Mouse (Mus musculus) MEL (cell line): Measurements from ENCODE around the gene Fem1b. TPM values are rescaled to one million over a fixed set of nuclear protein-coding genes. Genes with fewer than 3 reads are reported as not detected.

ENCODE experiments used
- DNase-seq: peaks from one replicate; pipeline ENCODE4 v3.0.0; 2011; ENCODE audit warnings: low read depth, low spot score
- H3K27ac ChIP-seq: 2 replicates; pipeline ENCODE4 v1.5.1; 2012; ENCODE audit warnings: low read depth, mild to moderate bottlenecking, control low read depth, low read length, moderate library complexity; ENCODE audit not compliant: control insufficient read depth
- H3K27me3 ChIP-seq, 2 experiments: fragments of 150-350 bp in 1 of 2; sonication (generic) in 1 of 2; 2 replicates each; pipeline ENCODE4 v1.6.1; 2012; ENCODE audit warnings: low read length in 2 of 2, mild to moderate bottlenecking in 2 of 2, improper control_type of control experiment in 1 of 2, moderate library complexity in 1 of 2; ENCODE audit not compliant: insufficient read depth in 2 of 2, control insufficient read depth in 1 of 2
- H3K36me3 ChIP-seq, 2 experiments: 2 replicates each; pipeline ENCODE4 v1.6.1; 2012 to 2014; ENCODE audit warnings: low read length in 2 of 2, improper control_type of control experiment in 1 of 2, inconsistent platforms in 1 of 2, mild to moderate bottlenecking in 1 of 2; ENCODE audit not compliant: insufficient read depth in 2 of 2, control insufficient read depth in 1 of 2
- H3K4me1 ChIP-seq, 2 experiments: fragments of 150-350 bp in 1 of 2; sonication (generic) in 1 of 2; 2 replicates each; pipeline ENCODE4 v1.6.1; 2012; ENCODE audit warnings: low read length in 2 of 2, improper control_type of control experiment in 1 of 2, mild to moderate bottlenecking in 1 of 2; ENCODE audit not compliant: insufficient read depth in 2 of 2, control insufficient read depth in 1 of 2
- H3K4me3 ChIP-seq, 2 experiments: fragments of 150-350 bp in 1 of 2; sonication (generic) in 1 of 2; 2 replicates each; pipeline ENCODE4 v1.5.1; 2012; ENCODE audit warnings: low read depth in 2 of 2, low read length in 2 of 2, mild to moderate bottlenecking in 2 of 2, moderate library complexity in 2 of 2, control low read depth in 1 of 2, improper control_type of control experiment in 1 of 2; ENCODE audit not compliant: control insufficient read depth in 1 of 2, insufficient read depth in 1 of 2
- H3K79me2 ChIP-seq: 2 replicates; pipeline ENCODE4 v1.6.1; 2012; ENCODE audit warnings: mild to moderate bottlenecking, low read length, moderate library complexity; ENCODE audit not compliant: control insufficient read depth, poor library complexity, insufficient read depth
- H3K9ac ChIP-seq: 2 replicates; pipeline ENCODE4 v1.6.1; 2012; ENCODE audit warnings: low read depth, mild to moderate bottlenecking, control low read depth, low read length, moderate library complexity; ENCODE audit not compliant: control insufficient read depth, poor library complexity, severe bottlenecking
- H3K9me3 ChIP-seq: fragments of 150-350 bp; sonication (generic); replicated peaks from 2 replicates; pipeline ENCODE4 v1.6.1; 2012; ENCODE audit warnings: mild to moderate bottlenecking, low read length, improper control_type of control experiment, moderate library complexity; ENCODE audit not compliant: insufficient read depth
- CHD1 ChIP-seq: IDR thresholded peaks from 2 replicates; pipeline ENCODE4 v1.6.1; 2012; ENCODE audit warnings: low read depth, mild to moderate bottlenecking, inconsistent platforms, low read length, improper control_type of control experiment
- CTCF ChIP-seq, 3 experiments: IDR thresholded peaks in 2 of 3; conservative IDR thresholded peaks in 1 of 3; 2 replicates each; pipeline ENCODE4 v1.5.1; 2011 to 2012; ENCODE audit warnings: low read length in 3 of 3, low read depth in 2 of 3, mild to moderate bottlenecking in 2 of 3, improper control_type of control experiment in 1 of 3, inconsistent platforms in 1 of 3, mixed read lengths in 1 of 3, moderate library complexity in 1 of 3; ENCODE audit not compliant: control insufficient read depth in 1 of 3, insufficient read depth in 1 of 3, poor library complexity in 1 of 3, severe bottlenecking in 1 of 3
- E2F4 ChIP-seq: IDR thresholded peaks from 2 replicates; pipeline ENCODE4 v1.6.1; 2011; ENCODE audit warnings: low read depth, low read length, improper control_type of control experiment, borderline replicate concordance
- ELF1 ChIP-seq: IDR thresholded peaks from 2 replicates; pipeline ENCODE4 v1.6.1; 2014; ENCODE audit warnings: low read depth, mild to moderate bottlenecking, inconsistent platforms, low read length, improper control_type of control experiment, moderate library complexity
- EP300 ChIP-seq, 2 experiments: IDR thresholded peaks; 2 replicates each; pipeline ENCODE4 v1.6.1; 2011; ENCODE audit warnings: improper control_type of control experiment in 2 of 2, low read length in 2 of 2, low read depth in 1 of 2, mild to moderate bottlenecking in 1 of 2
- ETS1 ChIP-seq: IDR thresholded peaks from 2 replicates; pipeline ENCODE4 v1.6.1; 2012; ENCODE audit warnings: low read depth, mild to moderate bottlenecking, inconsistent platforms, low read length, improper control_type of control experiment, moderate library complexity
- GATA1 ChIP-seq: IDR thresholded peaks from 2 replicates; pipeline ENCODE4 v1.6.1; 2011; ENCODE audit warnings: low read depth, low read length, improper control_type of control experiment
- HCFC1 ChIP-seq: IDR thresholded peaks from 2 replicates; pipeline ENCODE4 v1.6.1; 2012; ENCODE audit warnings: low read depth, mild to moderate bottlenecking, inconsistent platforms, low read length, improper control_type of control experiment, moderate library complexity
- JUND ChIP-seq: IDR thresholded peaks from 2 replicates; pipeline ENCODE4 v1.6.1; 2011; ENCODE audit warnings: low read depth, mild to moderate bottlenecking, improper control_type of control experiment, low read length
- KAT2A ChIP-seq: conservative IDR thresholded peaks from 2 replicates; pipeline ENCODE4 v1.6.1; 2012; ENCODE audit warnings: low read depth, low read length, improper control_type of control experiment, inconsistent platforms
- MAFK ChIP-seq: IDR thresholded peaks from 2 replicates; pipeline ENCODE4 v1.6.1; 2011; ENCODE audit warnings: low read depth, mild to moderate bottlenecking, low read length, improper control_type of control experiment, borderline replicate concordance
- MAX ChIP-seq: IDR thresholded peaks from 2 replicates; pipeline ENCODE4 v1.6.1; 2011; ENCODE audit warnings: low read length, improper control_type of control experiment
- MXI1 ChIP-seq: IDR thresholded peaks from 2 replicates; pipeline ENCODE4 v1.6.1; 2011; ENCODE audit warnings: mild to moderate bottlenecking, low read depth, low read length, improper control_type of control experiment
- MYB ChIP-seq: IDR thresholded peaks from 2 replicates; pipeline ENCODE4 v1.6.1; 2011; ENCODE audit warnings: mild to moderate bottlenecking, low read depth, low read length, improper control_type of control experiment
- MYC ChIP-seq: IDR thresholded peaks from 2 replicates; pipeline ENCODE4 v1.6.1; 2011; ENCODE audit warnings: low read depth, mild to moderate bottlenecking, low read length, improper control_type of control experiment, moderate library complexity
- NRF1 ChIP-seq: IDR thresholded peaks from 2 replicates; pipeline ENCODE4 v1.6.1; 2014; ENCODE audit warnings: low read depth, mild to moderate bottlenecking, inconsistent platforms, low read length, improper control_type of control experiment, moderate library complexity; ENCODE audit not compliant: poor library complexity, insufficient read depth, severe bottlenecking
- POLR2A ChIP-seq, 2 experiments: IDR thresholded peaks; 2 replicates each; pipeline ENCODE4 v1.6.1; 2011 to 2012; ENCODE audit warnings: low read length in 2 of 2, mild to moderate bottlenecking in 2 of 2, control low read depth in 1 of 2, improper control_type of control experiment in 1 of 2, low read depth in 1 of 2, moderate library complexity in 1 of 2; ENCODE audit not compliant: control insufficient read depth in 1 of 2, insufficient read depth in 1 of 2, poor library complexity in 1 of 2
- POLR2AphosphoS5 ChIP-seq: IDR thresholded peaks from 2 replicates; pipeline ENCODE4 v1.6.1; 2012; ENCODE audit warnings: low read depth, borderline replicate concordance, mild to moderate bottlenecking, inconsistent platforms, low read length, moderate library complexity, mixed read lengths
- RCOR1 ChIP-seq: IDR thresholded peaks from 2 replicates; pipeline ENCODE4 v1.6.1; 2012; ENCODE audit warnings: low read depth, mild to moderate bottlenecking, inconsistent platforms, low read length, improper control_type of control experiment
- TBP ChIP-seq: IDR thresholded peaks from 2 replicates; pipeline ENCODE4 v1.8.0; 2011; ENCODE audit warnings: low read depth, low read length, improper control_type of control experiment
- UBTF ChIP-seq: IDR thresholded peaks from 2 replicates; pipeline ENCODE4 v1.6.1; 2012; ENCODE audit warnings: low read depth, mild to moderate bottlenecking, inconsistent platforms, low read length, improper control_type of control experiment, moderate library complexity, borderline replicate concordance; ENCODE audit not compliant: insufficient read depth
- USF1 ChIP-seq: IDR thresholded peaks from 2 replicates; pipeline ENCODE4 v1.6.1; 2014; ENCODE audit warnings: low read depth, mild to moderate bottlenecking, inconsistent platforms, low read length, improper control_type of control experiment, moderate library complexity
- USF2 ChIP-seq, 2 experiments: IDR thresholded peaks; 2 replicates each; pipeline ENCODE4 v1.6.1; 2011 to 2012; ENCODE audit warnings: improper control_type of control experiment in 2 of 2, low read length in 2 of 2, borderline replicate concordance in 1 of 2, inconsistent platforms in 1 of 2, low read depth in 1 of 2, mild to moderate bottlenecking in 1 of 2; ENCODE audit not compliant: insufficient read depth in 1 of 2
- ZMIZ1 ChIP-seq: IDR thresholded peaks from 2 replicates; pipeline ENCODE4 v1.6.1; 2012; ENCODE audit warnings: low read depth, mild to moderate bottlenecking, inconsistent platforms, low read length, improper control_type of control experiment, moderate library complexity
- ZNF384 ChIP-seq: IDR thresholded peaks from 2 replicates; pipeline ENCODE4 v1.6.1; 2012; ENCODE audit warnings: low read depth, mild to moderate bottlenecking, inconsistent platforms, low read length, improper control_type of control experiment
- polyA plus RNA-seq, 2 experiments: library from polyadenylated mRNA; stranded (reverse) in 1 of 2; unstranded in 1 of 2; fragments of >175 nt in 1 of 2; fragments of >200 nt in 1 of 2; gene quantifications; 2 replicates each; pipeline versions ENCODE4 v1.2.1 to v1.2.4; 2012; ENCODE audit warnings: low replicate concordance in 2 of 2, low read depth in 1 of 2; ENCODE audit not compliant: insufficient read length in 2 of 2, insufficient read depth in 1 of 2, missing spikeins in 1 of 2
- total RNA-seq: library from RNA; depleted of rRNA; stranded (reverse); fragments of 300-350 nt; gene quantifications from 2 replicates; pipeline ENCODE4 v1.2.3, GENCODE M21; 2012

The Fem1b gene
- total and polyA plus RNA-seq, 3 experiments = 38.2 to 99.4 (median 50.5) TPM

- H3K79me2 ChIP-seq = no peaks in the 10 kb centered on the region
- no peaks in the 10 kb centered on the region for H3K9me3 ChIP-seq
- H3K9ac ChIP-seq = no peak overlapping the region
- no peak overlapping the region for H3K4me3 ChIP-seq
- DNase-seq = no peak
- no peak for TF ChIP-seq POLR2AphosphoS5
- TF ChIP-seq EP300 (IDR thresholded peaks at IDR 0.05; ENCODE audit: low read depth in 1 of 2, low read length in 2 of 2) = no peak
- no peak for TF ChIP-seq JUND
- TF ChIP-seq ZNF384 = no peak
- no peak for TF ChIP-seq NRF1
- TF ChIP-seq KAT2A = no peak
- no peak for TF ChIP-seq ELF1
- no peak for TF ChIP-seq RCOR1
- TF ChIP-seq TBP = no peak
- TF ChIP-seq GATA1 = no peak
- no peak for TF ChIP-seq MAX
- no peak for TF ChIP-seq ETS1
- no peak for TF ChIP-seq USF2 (IDR thresholded peaks at IDR 0.05; ENCODE audit: borderline replicate concordance in 1 of 2, insufficient read depth in 1 of 2, low read depth in 1 of 2, low read length in 2 of 2)
- H3K27me3 ChIP-seq = no peaks in the 10 kb centered on the region
- no peaks in the 10 kb centered on the region for H3K36me3 ChIP-seq
- H3K27ac ChIP-seq = no peak overlapping the region
- H3K4me1 ChIP-seq = no peaks in the 10 kb centered on the region
Measured at GRCm38 (mm10) chr9:62758288-62758687, 53.4 kb downstream of the Fem1b start.

- TF ChIP-seq ETS1 = no peak
- TF ChIP-seq CTCF (IDR thresholded peaks at IDR 0.05 in 2 of 3, conservative IDR thresholded peaks at IDR 0.05 in 1 of 3; ENCODE audit: control insufficient read depth in 1 of 3, insufficient read depth in 1 of 3, low read depth in 2 of 3, low read length in 3 of 3, poor library complexity in 1 of 3, severe bottlenecking in 1 of 3) = no peak
- no peak for TF ChIP-seq UBTF
- TF ChIP-seq ZMIZ1 = no peak
- no peak for TF ChIP-seq ELF1
- TF ChIP-seq GATA1 = no peak
- no peak for TF ChIP-seq POLR2A (IDR thresholded peaks at IDR 0.05; ENCODE audit: control insufficient read depth in 1 of 2, insufficient read depth in 1 of 2, low read depth in 1 of 2, low read length in 2 of 2, poor library complexity in 1 of 2)
- TF ChIP-seq ZNF384 = no peak
- TF ChIP-seq USF1 = no peak
- TF ChIP-seq TBP = no peak
- TF ChIP-seq HCFC1 = no peak
- no peak for TF ChIP-seq MYC
- no peak for TF ChIP-seq JUND
- no peak for TF ChIP-seq MYB
- TF ChIP-seq E2F4 = no peak
- no peak for TF ChIP-seq POLR2AphosphoS5
- TF ChIP-seq MXI1 = no peak
- no peak for TF ChIP-seq CHD1
- TF ChIP-seq MAFK = no peak
- TF ChIP-seq NRF1 = no peak
- H3K4me1 ChIP-seq = no peaks in the 10 kb centered on the region
- DNase-seq = no peak
Measured at GRCm38 (mm10) chr9:62750381-62750780, 61.4 kb downstream of the Fem1b start.

More at GRCm38 (mm10) chr9:62750381-62750780, 61.4 kb downstream of the Fem1b start:
- Histone ChIP-seq H3K27me3 (no peaks in the 10 kb centered on the region), H3K9ac (no peak overlapping the region), H3K36me3 (no peaks in the 10 kb centered on the region), H3K27ac (no peak overlapping the region), H3K4me3 (no peak overlapping the region), H3K79me2 (no peaks in the 10 kb centered on the region), H3K9me3 (no peaks in the 10 kb centered on the region)
